Mouse (Mus musculus): Measurements from ENCODE around the gene Tmem132c. TPM values are rescaled to one million over a fixed set of nuclear protein-coding genes. Genes with fewer than 3 reads are reported as not detected.

The Tmem132c gene
- polyA plus RNA-seq, 1 experiment = 0.84 TPM

- H3K36me3 ChIP-seq (ENCODE audit: control insufficient read depth, insufficient read depth, low read length) = no peaks in the 10 kb centered on the region
- H3K27ac ChIP-seq (ENCODE audit: insufficient read depth, low read length) = no peak overlapping the region
- H3K4me3 ChIP-seq (ENCODE audit: extremely low read depth, insufficient read depth, insufficient read length) = no peak overlapping the region
- no peaks in the 10 kb centered on the region for H3K4me1 ChIP-seq (ENCODE audit: control insufficient read depth, insufficient read depth, insufficient read length)
- WGBS = 22% methylated on average over 7 of the region's 7 CpGs
- no peak for DNase-seq (ENCODE audit: low read depth in 1 of 2, low spot score in 2 of 2)
- no peaks in the 10 kb centered on the region for H3K27me3 ChIP-seq (ENCODE audit: control insufficient read depth, insufficient read depth, low read length)
- TF ChIP-seq CTCF (IDR thresholded peaks at IDR 0.05; ENCODE audit: extremely low read depth, insufficient read depth, insufficient read length, insufficient replicate concordance) = no peak
- TF ChIP-seq POLR2A (IDR thresholded peaks at IDR 0.05; ENCODE audit: low read depth, low read length) = no peak
These were observed 6.9 kb upstream of the Tmem132c start for GRCm38 (mm10) chr5:127234715-127235114.

DNA sequence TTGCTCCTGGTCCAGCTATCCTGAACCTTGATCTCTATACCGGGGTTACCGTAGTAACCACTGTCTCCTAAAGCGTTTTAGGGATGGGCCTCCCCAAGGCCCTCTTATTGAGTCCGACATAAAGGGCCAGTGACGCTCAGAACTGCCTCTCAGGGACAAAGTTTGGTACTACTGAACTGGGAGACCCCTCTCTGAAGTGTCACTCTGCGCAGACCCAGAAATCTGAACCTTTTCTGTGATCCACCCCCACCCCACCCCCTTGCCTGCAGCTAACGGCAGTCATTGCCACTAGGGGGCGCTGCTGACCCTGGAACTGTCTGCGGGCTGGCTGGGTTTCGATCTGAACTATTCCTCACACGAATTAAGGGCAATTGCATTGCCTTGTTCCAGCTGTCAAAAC is 6.4 kb upstream of the Tmem132c start:
- 12% methylated on average over 11 of the region's 11 CpGs for WGBS

GRCm38 (mm10) chr5:127239706-127240105 is 1.9 kb upstream of the Tmem132c start:
- Histone ChIP-seq H3K4me1 (ENCODE audit: control insufficient read depth, insufficient read depth, insufficient read length) (no peaks in the 10 kb centered on the region), H3K27me3 (ENCODE audit: control insufficient read depth, insufficient read depth, low read length) (peaks cover 9% of the 10 kb centered on the region), H3K4me3 (ENCODE audit: extremely low read depth, insufficient read depth, insufficient read length) (no peak overlapping the region), H3K36me3 (ENCODE audit: control insufficient read depth, insufficient read depth, low read length) (no peaks in the 10 kb centered on the region), H3K27ac (ENCODE audit: insufficient read depth, low read length) (no peak overlapping the region)
- DNase-seq (ENCODE audit: low read depth in 1 of 2, low spot score in 2 of 2) = no peak
- WGBS = 54% methylated on average over 7 of the region's 7 CpGs
- TF ChIP-seq CTCF (IDR thresholded peaks at IDR 0.05; ENCODE audit: extremely low read depth, insufficient read depth, insufficient read length, insufficient replicate concordance) = no peak
- no peak for TF ChIP-seq POLR2A (IDR thresholded peaks at IDR 0.05; ENCODE audit: low read depth, low read length)

More for the DNA sequence above, 6.4 kb upstream of the Tmem132c start:
- DNase-seq (ENCODE audit: low read depth in 1 of 2, low spot score in 2 of 2) = peak in 1 of 2 experiments; percentile 5
- Histone ChIP-seq H3K27me3 (ENCODE audit: control insufficient read depth, insufficient read depth, low read length) (no peaks in the 10 kb centered on the region), H3K27ac (ENCODE audit: insufficient read depth, low read length) (no peak overlapping the region), H3K4me1 (ENCODE audit: control insufficient read depth, insufficient read depth, insufficient read length) (no peaks in the 10 kb centered on the region), H3K4me3 (ENCODE audit: extremely low read depth, insufficient read depth, insufficient read length) (no peak overlapping the region), H3K36me3 (ENCODE audit: control insufficient read depth, insufficient read depth, low read length) (no peaks in the 10 kb centered on the region)
- TF ChIP-seq CTCF (IDR thresholded peaks at IDR 0.05; ENCODE audit: extremely low read depth, insufficient read depth, insufficient read length, insufficient replicate concordance) = peak; percentile 28; the same call in 1 of the 2 replicates
- TF ChIP-seq POLR2A (IDR thresholded peaks at IDR 0.05; ENCODE audit: low read depth, low read length) = no peak

- no peak for DNase-seq (ENCODE audit: low read depth in 1 of 2, low spot score in 2 of 2)
- 28% methylated on average over 4 of the region's 4 CpGs for WGBS
These were observed 962 bp upstream of the Tmem132c start for GRCm38 (mm10) chr5:127240646-127241045.

DNA sequence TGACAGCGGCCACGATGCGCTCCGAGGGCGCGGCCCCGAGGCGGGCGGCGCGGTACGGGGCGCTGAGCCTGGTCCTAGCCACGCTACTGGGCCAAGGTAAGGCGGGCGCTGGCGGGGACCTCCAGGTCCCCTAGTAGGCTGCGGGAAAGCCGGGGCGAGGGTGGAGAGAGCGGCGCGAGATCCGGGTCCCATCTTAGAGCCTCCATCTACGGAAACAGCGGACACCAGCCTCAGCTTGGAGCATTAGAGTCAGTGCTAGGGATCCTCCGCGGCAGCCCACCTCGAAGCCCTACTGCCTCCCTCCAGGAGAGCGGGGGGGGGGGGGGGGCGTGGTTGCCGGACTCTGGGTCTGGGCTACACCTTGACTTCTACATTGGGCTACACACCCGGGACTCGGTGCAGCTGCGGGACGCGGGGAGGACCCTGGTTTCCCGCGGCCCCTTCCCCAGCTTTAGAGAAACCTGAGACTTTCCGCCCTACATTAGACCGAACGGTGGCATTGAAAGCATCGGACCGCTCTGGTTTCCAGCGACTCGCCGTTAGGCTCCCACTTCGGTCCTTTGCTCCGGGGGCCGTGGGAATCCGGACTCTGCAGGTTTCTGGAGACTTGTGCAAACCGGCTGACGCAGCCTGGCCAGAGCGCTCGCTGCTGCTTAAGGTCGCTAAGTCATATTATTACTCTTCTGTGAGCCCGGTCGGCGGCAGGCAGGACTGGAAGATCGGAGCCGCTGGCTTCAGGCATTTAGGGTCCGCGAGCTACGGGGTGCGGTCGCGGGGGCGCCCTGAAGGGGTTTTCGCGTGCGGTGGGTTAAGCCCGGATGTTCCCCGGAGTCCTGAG is 536 bp downstream of the Tmem132c start:
- peaks cover 9% of the 10 kb centered on the region for H3K27me3 ChIP-seq (ENCODE audit: control insufficient read depth, insufficient read depth, low read length)
- 6% methylated on average over 71 of the region's 73 CpGs for WGBS
- no peaks in the 10 kb centered on the region for H3K4me1 ChIP-seq (ENCODE audit: control insufficient read depth, insufficient read depth, insufficient read length)
- DNase-seq (ENCODE audit: low read depth in 1 of 2, low spot score in 2 of 2) = no peak
- peak overlapping the region; percentile 15 for H3K4me3 ChIP-seq (ENCODE audit: extremely low read depth, insufficient read depth, insufficient read length)
- TF ChIP-seq CTCF (IDR thresholded peaks at IDR 0.05; ENCODE audit: extremely low read depth, insufficient read depth, insufficient read length, insufficient replicate concordance) (no peak), POLR2A (IDR thresholded peaks at IDR 0.05; ENCODE audit: low read depth, low read length) (no peak)
- no peaks in the 10 kb centered on the region for H3K36me3 ChIP-seq (ENCODE audit: control insufficient read depth, insufficient read depth, low read length)
- no peak overlapping the region for H3K27ac ChIP-seq (ENCODE audit: insufficient read depth, low read length)

More at GRCm38 (mm10) chr5:127240646-127241045, 962 bp upstream of the Tmem132c start:
- Histone ChIP-seq H3K27ac (ENCODE audit: insufficient read depth, low read length) (no peak overlapping the region), H3K27me3 (ENCODE audit: control insufficient read depth, insufficient read depth, low read length) (peaks cover 9% of the 10 kb centered on the region), H3K4me3 (ENCODE audit: extremely low read depth, insufficient read depth, insufficient read length) (no peak overlapping the region), H3K4me1 (ENCODE audit: control insufficient read depth, insufficient read depth, insufficient read length) (no peaks in the 10 kb centered on the region), H3K36me3 (ENCODE audit: control insufficient read depth, insufficient read depth, low read length) (no peaks in the 10 kb centered on the region)
- TF ChIP-seq POLR2A (IDR thresholded peaks at IDR 0.05; ENCODE audit: low read depth, low read length) (no peak), CTCF (IDR thresholded peaks at IDR 0.05; ENCODE audit: extremely low read depth, insufficient read depth, insufficient read length, insufficient replicate concordance) (no peak)

DNA sequence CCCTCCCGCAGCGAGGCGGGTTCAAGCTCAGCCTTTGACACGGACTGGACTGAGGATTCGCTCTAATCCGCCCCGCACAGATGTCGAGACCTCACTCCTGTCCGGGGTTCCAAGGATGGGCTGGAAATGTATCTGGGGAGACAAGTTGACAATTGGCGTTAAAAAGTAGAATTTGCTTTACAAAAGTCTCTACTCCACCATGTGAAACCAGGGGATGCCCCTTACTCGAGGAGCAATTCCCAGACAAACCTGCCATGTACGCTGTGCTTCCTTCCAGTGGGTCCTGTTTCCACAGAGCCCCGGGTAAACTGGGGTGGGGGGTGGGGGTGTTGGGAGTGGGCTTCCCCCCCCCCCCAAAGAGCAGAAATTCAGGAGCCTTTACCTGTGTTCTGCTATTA is 1.2 kb downstream of the Tmem132c start:
- DNase-seq (ENCODE audit: low read depth in 1 of 2, low spot score in 2 of 2) = no peak
- 5% methylated on average over 13 of the region's 13 CpGs for WGBS

GRCm38 (mm10) chr5:127243209-127243608 is 1.6 kb downstream of the Tmem132c start:
- Histone ChIP-seq H3K27ac (ENCODE audit: insufficient read depth, low read length) (no peak overlapping the region), H3K27me3 (ENCODE audit: control insufficient read depth, insufficient read depth, low read length) (peaks cover 9% of the 10 kb centered on the region), H3K4me1 (ENCODE audit: control insufficient read depth, insufficient read depth, insufficient read length) (no peaks in the 10 kb centered on the region), H3K4me3 (ENCODE audit: extremely low read depth, insufficient read depth, insufficient read length) (peak overlapping the region; percentile 13; the same call in 1 of the 2 replicates), H3K36me3 (ENCODE audit: control insufficient read depth, insufficient read depth, low read length) (no peaks in the 10 kb centered on the region)
- no peak for DNase-seq (ENCODE audit: low read depth in 1 of 2, low spot score in 2 of 2)
- TF ChIP-seq CTCF (IDR thresholded peaks at IDR 0.05; ENCODE audit: extremely low read depth, insufficient read depth, insufficient read length, insufficient replicate concordance) = no peak
- TF ChIP-seq POLR2A (IDR thresholded peaks at IDR 0.05; ENCODE audit: low read depth, low read length) = no peak
- WGBS = 3% methylated on average over 16 of the region's 16 CpGs

More for the DNA sequence above, 1.2 kb downstream of the Tmem132c start:
- Histone ChIP-seq H3K27ac (ENCODE audit: insufficient read depth, low read length) (no peak overlapping the region), H3K4me1 (ENCODE audit: control insufficient read depth, insufficient read depth, insufficient read length) (no peaks in the 10 kb centered on the region), H3K4me3 (ENCODE audit: extremely low read depth, insufficient read depth, insufficient read length) (no peak overlapping the region), H3K27me3 (ENCODE audit: control insufficient read depth, insufficient read depth, low read length) (peaks cover 9% of the 10 kb centered on the region), H3K36me3 (ENCODE audit: control insufficient read depth, insufficient read depth, low read length) (no peaks in the 10 kb centered on the region)
- TF ChIP-seq POLR2A (IDR thresholded peaks at IDR 0.05; ENCODE audit: low read depth, low read length) (no peak), CTCF (IDR thresholded peaks at IDR 0.05; ENCODE audit: extremely low read depth, insufficient read depth, insufficient read length, insufficient replicate concordance) (no peak)
